Mouse (Mus musculus) heart, embryonic 16.5 days (tissue): Measurements from ENCODE around the gene Sarnp. TPM values are rescaled to one million over a fixed set of nuclear protein-coding genes. Genes with fewer than 3 reads are reported as not detected.

ENCODE experiments used
- ATAC-seq: fragments of 200-750 bp; cut with Nextera tagmentation; replicated peaks from 2 replicates; pipeline ENCODE4 v1.8.0; 2017; ENCODE audit warnings: moderate number of reproducible peaks; ENCODE audit not compliant: insufficient read depth, low FRiP score; ENCODE audit errors: extremely low read depth
- H3K27ac ChIP-seq: fragments of 300-500 bp; sonication (generic); 2 replicates; pipeline ENCODE4 v1.5.1; 2014; ENCODE audit warnings: mild to moderate bottlenecking, low read length, control low read depth, moderate library complexity
- H3K27me3 ChIP-seq: fragments of 300-500 bp; sonication (generic); 2 replicates; pipeline ENCODE4 v1.6.1; 2014; ENCODE audit warnings: low read length, mixed read lengths; ENCODE audit not compliant: control insufficient read depth, insufficient read depth
- H3K36me3 ChIP-seq: fragments of 300-500 bp; sonication (generic); 2 replicates; pipeline ENCODE4 v1.6.1; 2014; ENCODE audit not compliant: control insufficient read depth, insufficient read depth
- H3K4me1 ChIP-seq: fragments of 300-500 bp; sonication (generic); 2 replicates; pipeline ENCODE4 v1.6.1; 2014; ENCODE audit warnings: low read length, mixed read lengths; ENCODE audit not compliant: control insufficient read depth, insufficient read depth
- H3K4me2 ChIP-seq: fragments of 300-500 bp; sonication (generic); 2 replicates; pipeline ENCODE4 v1.6.1; 2014; ENCODE audit warnings: low read depth, mild to moderate bottlenecking, control low read depth, low read length
- H3K4me3 ChIP-seq: fragments of 300-500 bp; sonication (generic); 2 replicates; pipeline ENCODE4 v1.5.1; 2014; ENCODE audit warnings: mild to moderate bottlenecking, control low read depth, low read length
- H3K9ac ChIP-seq: fragments of 300-500 bp; sonication (generic); 2 replicates; pipeline ENCODE4 v1.6.1; 2014; ENCODE audit warnings: low read length, control low read depth
- H3K9me3 ChIP-seq: fragments of 300-500 bp; sonication (generic); replicated peaks from 2 replicates; pipeline ENCODE4 v1.6.1; 2016; ENCODE audit warnings: low read length; ENCODE audit not compliant: control insufficient read depth
- WGBS: fragments of 180-500 bp; shearing (Covaris S2); extraction: QIAGEN DNeasy Blood & Tissue Kit; methylation state at CpG from one replicate; pipeline ENCODE4 v1.1.7; 2014; 5-methylcytosine and 5-hydroxymethylcytosine counted together
- polyA plus RNA-seq: library from polyadenylated mRNA; unstranded; fragments of >200 nt; fragmentation: Nextera tagmentation; extraction: Ambion mirVana; gene quantifications from 2 replicates; pipeline ENCODE4 v1.2.1, GENCODE M21; 2015

Gene Sarnp
- polyA plus RNA-seq, 1 experiment from 2014 or later = 169 TPM

DNA sequence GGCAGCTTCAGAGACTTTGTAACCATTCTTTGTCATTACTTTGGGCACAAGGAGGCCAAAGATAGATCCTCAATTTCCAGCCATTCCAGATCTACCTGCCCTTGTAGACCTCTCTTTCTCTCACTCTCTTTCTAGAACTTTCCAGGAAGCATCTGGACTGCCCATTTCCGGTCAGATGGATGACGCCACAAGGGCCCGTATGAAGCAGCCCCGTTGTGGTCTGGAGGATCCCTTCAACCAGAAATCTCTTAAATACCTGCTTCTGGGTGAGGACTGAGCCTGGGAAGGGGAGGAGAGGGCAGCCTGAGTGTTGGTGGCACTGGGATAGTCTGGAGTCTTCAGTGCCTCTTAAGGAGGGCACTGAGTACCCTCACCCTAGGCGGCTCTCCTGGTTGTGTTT lies 22.7 kb upstream of the Sarnp start:
- WGBS = 89% methylated on average over 5 of the region's 5 CpGs
- Histone ChIP-seq H3K27me3 (no peaks in the 10 kb centered on the region), H3K9me3 (no peaks in the 10 kb centered on the region), H3K4me2 (no peak overlapping the region), H3K4me1 (no peaks in the 10 kb centered on the region), H3K9ac (no peak overlapping the region), H3K27ac (no peak overlapping the region), H3K36me3 (no peaks in the 10 kb centered on the region), H3K4me3 (no peak overlapping the region)
- no peak for ATAC-seq

DNA sequence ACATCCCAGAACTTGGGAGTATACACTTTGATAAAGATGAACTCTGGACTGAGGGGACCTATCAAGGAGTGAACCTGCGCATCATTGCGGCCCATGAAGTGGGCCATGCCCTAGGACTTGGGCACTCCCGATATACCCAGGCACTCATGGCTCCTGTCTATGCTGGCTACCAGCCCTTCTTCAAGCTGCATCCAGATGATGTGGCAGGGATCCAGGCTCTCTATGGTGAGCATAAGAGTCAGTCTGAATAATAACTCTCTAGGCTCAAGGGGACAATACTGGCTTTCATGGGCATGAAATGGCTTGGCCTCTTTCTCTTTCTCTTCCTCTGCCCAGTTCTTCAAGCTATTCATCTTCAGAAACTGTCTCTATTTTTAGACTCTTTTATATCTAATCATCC lies 21.6 kb upstream of the Sarnp start:
- Histone ChIP-seq H3K4me2 (no peak overlapping the region), H3K9me3 (no peaks in the 10 kb centered on the region), H3K27ac (no peak overlapping the region), H3K36me3 (no peaks in the 10 kb centered on the region), H3K4me1 (no peaks in the 10 kb centered on the region), H3K27me3 (no peaks in the 10 kb centered on the region), H3K4me3 (no peak overlapping the region), H3K9ac (no peak overlapping the region)
- ATAC-seq = no peak
- WGBS = 84% methylated on average over 3 of the region's 3 CpGs

DNA sequence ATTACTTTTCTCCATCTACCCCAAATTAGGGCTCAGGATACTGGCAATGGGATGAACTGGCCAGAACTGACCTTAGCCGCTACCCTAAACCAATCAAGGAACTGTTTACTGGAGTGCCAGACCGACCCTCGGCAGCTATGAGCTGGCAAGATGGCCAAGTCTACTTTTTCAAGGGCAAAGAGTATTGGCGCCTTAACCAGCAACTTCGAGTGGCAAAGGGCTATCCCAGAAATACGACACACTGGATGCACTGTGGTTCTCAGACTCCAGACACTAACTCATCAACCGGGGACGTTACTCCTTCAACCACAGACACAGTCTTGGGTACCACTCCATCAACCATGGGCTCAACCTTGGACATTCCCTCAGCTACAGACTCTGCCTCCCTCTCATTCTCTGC lies 18.5 kb upstream of the Sarnp start:
- Histone ChIP-seq H3K4me1 (peaks cover 11% of the 10 kb centered on the region), H3K9ac (no peak overlapping the region), H3K4me2 (no peak overlapping the region), H3K4me3 (no peak overlapping the region), H3K36me3 (no peaks in the 10 kb centered on the region; the same call in 1 of the 2 replicates), H3K27ac (no peak overlapping the region), H3K9me3 (no peaks in the 10 kb centered on the region), H3K27me3 (no peaks in the 10 kb centered on the region)
- 90% methylated on average over 8 of the region's 8 CpGs for WGBS
- ATAC-seq = no peak

DNA sequence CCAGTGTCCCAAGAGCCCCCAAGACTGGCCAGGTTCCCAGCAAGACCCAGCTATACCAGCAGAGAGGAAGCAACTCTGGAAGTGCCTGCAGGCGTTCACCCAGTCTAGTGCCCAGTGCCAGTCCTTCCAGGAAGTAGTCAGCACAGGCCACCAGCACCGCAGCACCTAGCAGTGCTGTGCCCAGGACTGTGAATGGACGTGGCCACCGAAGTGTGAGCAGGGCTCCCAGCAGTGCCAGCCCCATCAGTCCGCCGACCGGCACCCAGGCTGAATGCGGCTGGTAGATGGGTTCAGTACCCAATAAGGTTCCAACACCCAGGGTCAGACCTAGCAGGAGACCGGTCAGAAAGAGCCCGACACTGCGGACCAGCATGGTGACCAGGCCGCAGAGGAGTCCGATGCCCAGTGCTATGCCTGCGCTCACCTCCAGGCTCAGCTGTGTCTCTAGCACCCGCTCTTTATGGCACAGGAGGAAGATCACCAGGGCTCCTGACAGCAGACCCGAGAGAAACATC lies 15.1 kb upstream of the Sarnp start:
- no peak overlapping the region for H3K27ac ChIP-seq
- H3K4me2 ChIP-seq = no peak overlapping the region
- 87% methylated on average over 16 of the region's 16 CpGs for WGBS
- H3K4me3 ChIP-seq = no peak overlapping the region
- no peak for ATAC-seq
- H3K36me3 ChIP-seq = no peaks in the 10 kb centered on the region; the same call in none of the 2 replicates
- H3K27me3 ChIP-seq = no peaks in the 10 kb centered on the region
- H3K9me3 ChIP-seq = no peaks in the 10 kb centered on the region
- H3K4me1 ChIP-seq = peaks cover 21% of the 10 kb centered on the region
- H3K9ac ChIP-seq = no peak overlapping the region

DNA sequence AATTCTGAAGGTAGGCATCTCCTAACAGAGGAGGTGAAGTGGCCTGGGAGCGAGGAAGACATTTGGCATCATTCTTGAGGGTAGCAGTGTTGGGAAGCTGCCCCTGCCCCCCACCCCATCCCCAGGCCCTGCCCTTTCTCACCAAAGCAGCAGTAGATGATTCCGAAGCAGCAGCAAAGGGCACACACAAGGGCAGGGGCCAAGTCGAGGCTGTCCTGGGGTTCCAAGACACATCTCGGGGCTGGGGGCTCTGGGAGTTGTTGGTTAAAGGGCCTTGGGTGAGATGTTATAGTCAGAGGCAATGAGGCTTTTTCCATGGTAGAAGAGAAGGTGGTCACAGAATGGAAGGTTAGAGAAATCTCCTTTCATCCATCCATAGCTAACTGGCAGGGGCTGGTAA lies 14.2 kb upstream of the Sarnp start:
- peaks cover 30% of the 10 kb centered on the region for H3K4me1 ChIP-seq
- peak overlapping the region; percentile 94 for H3K9ac ChIP-seq
- WGBS = 47% methylated on average over 4 of the region's 4 CpGs
- H3K4me2 ChIP-seq = peak overlapping the region; percentile 66
- H3K27ac ChIP-seq = no peak overlapping the region; the same call in 1 of the 2 replicates
- no peaks in the 10 kb centered on the region for H3K9me3 ChIP-seq
- H3K27me3 ChIP-seq = no peaks in the 10 kb centered on the region
- H3K36me3 ChIP-seq = no peaks in the 10 kb centered on the region; the same call in none of the 2 replicates
- peak overlapping the region; percentile 87 for H3K4me3 ChIP-seq
- no peak for ATAC-seq

DNA sequence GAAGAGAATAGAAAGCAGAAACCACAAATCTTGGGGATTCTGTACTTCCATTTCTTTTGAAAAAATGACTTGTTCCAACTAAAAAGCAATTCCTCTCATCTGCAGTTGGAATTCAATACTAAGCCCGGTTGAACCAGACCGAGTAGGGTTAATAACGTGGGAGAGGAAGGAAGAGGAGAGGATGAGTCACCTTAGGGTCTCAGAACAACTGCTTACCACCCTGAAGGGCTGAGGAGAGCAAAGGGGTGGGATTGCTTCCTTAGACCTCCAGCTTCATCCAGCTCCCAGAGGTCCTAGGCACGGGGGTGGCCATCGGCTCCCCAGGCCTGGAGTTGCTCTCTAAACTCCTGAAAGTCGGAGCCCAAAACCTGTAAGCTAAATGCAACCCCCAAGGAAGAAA lies 13.8 kb upstream of the Sarnp start:
- H3K27me3 ChIP-seq = no peaks in the 10 kb centered on the region
- H3K4me2 ChIP-seq = peak overlapping the region; percentile 66
- H3K4me3 ChIP-seq = peak overlapping the region; percentile 87
- no peak for ATAC-seq
- H3K4me1 ChIP-seq = peaks cover 34% of the 10 kb centered on the region
- no peaks in the 10 kb centered on the region for H3K9me3 ChIP-seq
- 8% methylated on average over 6 of the region's 6 CpGs for WGBS
- H3K27ac ChIP-seq = peak overlapping the region; percentile 99
- H3K36me3 ChIP-seq = no peaks in the 10 kb centered on the region; the same call in none of the 2 replicates
- H3K9ac ChIP-seq = peak overlapping the region; percentile 94

DNA sequence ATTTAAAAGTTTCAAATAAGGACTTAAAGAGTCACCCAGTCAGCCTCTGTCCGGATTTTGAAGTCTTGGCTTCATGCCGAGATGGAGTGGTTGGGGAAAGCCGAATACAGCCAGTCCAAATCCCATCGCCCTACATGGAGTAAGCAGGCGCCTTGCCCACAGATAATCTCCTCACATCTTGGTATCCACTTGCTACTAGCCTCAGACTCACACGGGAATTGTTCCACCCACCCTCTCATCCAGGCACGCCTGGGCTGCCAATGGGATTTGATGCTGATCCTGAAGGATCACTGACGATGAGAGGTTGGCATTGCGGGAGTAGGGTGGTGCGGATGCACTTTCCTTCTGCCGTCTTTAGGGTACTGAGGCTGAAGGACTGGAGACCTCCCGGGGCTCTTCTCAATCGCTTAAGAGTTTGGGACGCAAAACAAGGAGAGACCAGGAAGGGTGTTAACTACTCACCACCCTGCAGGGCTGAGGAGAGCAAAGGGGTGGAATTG lies 13.3 kb upstream of the Sarnp start, which contains the start of gene Dnajc14:
Gene Dnajc14, plus strand, starts transcription at position 292 of the 500 bp plus-strand sequence.
- Histone ChIP-seq H3K36me3 (peaks cover 3% of the 10 kb centered on the region), H3K27ac (peak within 1 kb of the TSS; percentile 99), H3K4me3 (peak within 1 kb of the TSS; percentile 87), H3K9ac (peak within 1 kb of the TSS; percentile 94), H3K4me2 (peak within 1 kb of the TSS; percentile 66), H3K4me1 (peaks cover 38% of the 10 kb centered on the region), H3K9me3 (no peaks in the 10 kb centered on the region), H3K27me3 (no peaks in the 10 kb centered on the region)
- under 1% methylated on average over 14 of the region's 14 CpGs for WGBS
- peak; percentile 8; the same call in 1 of the 2 replicates for ATAC-seq

DNA sequence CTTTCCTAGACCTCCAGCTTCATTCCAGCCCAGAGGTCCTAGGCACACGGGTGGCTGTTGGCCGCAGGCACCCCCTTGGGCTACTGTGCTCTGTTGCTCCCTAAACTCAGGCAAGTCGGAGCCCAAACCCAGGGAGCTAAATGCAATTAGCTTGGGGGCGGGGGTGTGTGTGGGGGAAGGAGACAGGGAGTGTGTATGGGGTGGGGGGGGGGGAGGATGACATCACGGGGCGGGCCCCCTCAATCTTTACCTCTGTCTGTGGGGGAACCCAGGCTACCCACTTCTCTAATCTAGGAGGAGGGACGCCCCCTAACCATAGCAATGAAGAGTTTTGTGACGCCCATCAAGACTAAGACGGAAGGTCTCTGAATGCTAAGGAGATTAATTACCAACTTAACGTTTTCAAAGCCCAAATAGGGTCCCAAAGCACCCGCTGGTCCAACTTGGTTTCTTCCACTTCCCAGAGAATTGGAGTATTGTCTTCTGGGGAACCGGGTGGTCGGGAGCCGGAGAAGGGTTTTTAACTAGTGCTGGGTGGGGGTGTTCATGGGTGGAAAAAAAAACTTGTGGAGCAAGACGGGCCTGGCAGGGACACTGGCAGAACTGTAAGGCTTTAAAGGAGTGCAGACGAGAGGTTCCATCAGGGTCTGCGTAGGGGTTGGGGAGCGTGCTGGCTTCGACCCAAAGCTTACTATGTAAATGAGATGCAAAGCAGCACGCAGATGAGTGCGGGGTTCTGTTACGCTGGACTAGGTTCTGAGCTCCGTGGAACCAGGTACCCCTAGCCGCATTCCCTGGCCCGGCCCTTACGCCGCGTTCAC lies 12.7 kb upstream of the Sarnp start, which contains the start of gene Tmem198b:
Gene Tmem198b, minus strand, starts transcription at position 100 of the 821 bp plus-strand sequence.
- WGBS = under 1% methylated on average over 27 of the region's 28 CpGs
- Histone ChIP-seq H3K9me3 (no peaks in the 10 kb centered on the region), H3K36me3 (peaks cover 4% of the 10 kb centered on the region), H3K27ac (peak within 1 kb of the TSS; percentile 99), H3K27me3 (no peaks in the 10 kb centered on the region), H3K4me3 (peak within 1 kb of the TSS; percentile 87), H3K9ac (peak within 1 kb of the TSS; percentile 94), H3K4me2 (peak within 1 kb of the TSS; percentile 66), H3K4me1 (peaks cover 43% of the 10 kb centered on the region)
- ATAC-seq = peak; percentile 53
